Mouse (Mus musculus) G1E (cell line): ENCODE data around the gene Nfix.

ENCODE experiments used
- CTCF ChIP-seq: IDR thresholded peaks from 2 replicates; pipeline ENCODE4 v1.5.1; 2012; ENCODE audit warnings: low read depth, low read length, inconsistent platforms, mixed read lengths
- GATA1 ChIP-seq: IDR thresholded peaks from 2 replicates; pipeline ENCODE4 v1.6.1; 2012; ENCODE audit warnings: borderline replicate concordance, low read length, inconsistent platforms, mixed read lengths
- GATA2 ChIP-seq: IDR thresholded peaks from 2 replicates; pipeline ENCODE4 v1.6.1; 2012; ENCODE audit warnings: low read depth, low read length, inconsistent platforms, borderline replicate concordance
- POLR2AphosphoS5 ChIP-seq: IDR thresholded peaks from 2 replicates; pipeline ENCODE4 v1.6.1; 2012; ENCODE audit warnings: low read depth, low read length, inconsistent platforms; ENCODE audit not compliant: insufficient replicate concordance
- TAL1 ChIP-seq: conservative IDR thresholded peaks from 2 replicates; pipeline ENCODE4 v1.6.1; 2012; ENCODE audit warnings: low read depth, low read length, inconsistent platforms, mixed read lengths

- TF ChIP-seq CTCF (no peak), GATA1 (no peak), TAL1 (no peak), POLR2AphosphoS5 (no peak; the same call in none of the 2 replicates), GATA2 (no peak)
Observed at GRCm38 (mm10) chr8:84846094-84846721, 46.1 kb upstream of the Nfix start.
